Mouse (Mus musculus) megakaryocyte, embryonic 14.5 days (primary cell): ENCODE results near the gene Sbf2.

Experiments used
- FLI1 ChIP-seq: IDR thresholded peaks from 2 replicates; pipeline ENCODE4 v1.6.1; 2012; ENCODE audit warnings: low read length, inconsistent platforms, mixed read lengths
- GATA1 ChIP-seq: IDR thresholded peaks from 3 replicates; pipeline ENCODE4 v1.6.1; 2012; ENCODE audit warnings: mixed read lengths, low read length, inconsistent platforms, borderline replicate concordance

DNA sequence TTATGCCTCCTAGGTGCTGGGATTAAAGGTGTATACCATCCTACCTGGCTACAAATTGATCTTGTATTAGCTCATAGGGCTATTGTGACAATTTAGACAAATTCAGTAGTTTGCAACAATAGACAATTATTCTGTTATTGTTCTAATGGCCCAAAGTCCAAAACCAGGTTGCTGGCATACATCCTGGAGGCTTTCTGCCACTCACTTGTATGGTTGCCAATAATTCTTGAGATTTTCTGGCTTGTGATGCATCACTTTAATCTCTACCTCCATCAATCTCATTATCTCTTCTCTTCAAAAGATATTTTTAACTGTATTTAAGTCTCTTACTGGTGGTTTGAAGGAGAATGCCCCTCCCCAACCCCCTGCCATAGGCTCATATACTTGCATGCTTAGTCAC lies 100.6 kb downstream of the Sbf2 start:
- no peak for TF ChIP-seq GATA1
- TF ChIP-seq FLI1, result no peak
